Mouse (Mus musculus) lung, embryonic 14.5 days (tissue): ENCODE results near the gene Camta2. TPM values are rescaled to one million over a fixed set of nuclear protein-coding genes. Genes with fewer than 3 reads are reported as not detected.

Source experiments
- ATAC-seq: fragments of 200-750 bp; cut with Nextera tagmentation; 2 replicates; pipeline ENCODE4 v1.8.0; 2017; ENCODE audit warnings: mild to moderate bottlenecking, moderate TSS enrichment, moderate library complexity; ENCODE audit not compliant: insufficient read depth
- DNase-seq: peaks from one replicate; pipeline ENCODE4 v3.0.0-alpha.2; 2015
- H3K27ac ChIP-seq: fragments of 300-500 bp; sonication (generic); 2 replicates; pipeline ENCODE4 v1.5.1; 2014; ENCODE audit warnings: low read depth, mild to moderate bottlenecking, moderate library complexity
- H3K27me3 ChIP-seq: fragments of 300-500 bp; sonication (generic); 2 replicates; pipeline ENCODE4 v1.6.1; 2014; ENCODE audit warnings: low read length, control low read depth; ENCODE audit not compliant: insufficient read depth
- H3K36me3 ChIP-seq: fragments of 300-500 bp; sonication (generic); 2 replicates; pipeline ENCODE4 v1.6.1; 2014; ENCODE audit warnings: control low read depth; ENCODE audit not compliant: insufficient read depth
- H3K4me1 ChIP-seq: fragments of 300-500 bp; sonication (generic); 2 replicates; pipeline ENCODE4 v1.6.1; 2014; ENCODE audit warnings: antibody characterized with exemption, control low read depth; ENCODE audit not compliant: insufficient read depth
- H3K4me2 ChIP-seq: fragments of 300-500 bp; sonication (generic); 2 replicates; pipeline ENCODE4 v1.6.1; 2014; ENCODE audit warnings: mild to moderate bottlenecking
- H3K4me3 ChIP-seq: fragments of 300-500 bp; sonication (generic); 2 replicates; pipeline ENCODE4 v1.5.1; 2014; ENCODE audit warnings: low read depth, low read length
- H3K9ac ChIP-seq: fragments of 300-500 bp; sonication (generic); 2 replicates; pipeline ENCODE4 v1.6.1; 2014
- H3K9me3 ChIP-seq: fragments of 300-500 bp; sonication (generic); 2 replicates; pipeline ENCODE4 v1.6.1; 2016; ENCODE audit warnings: low read depth, low read length, control low read depth
- CTCF ChIP-seq: IDR thresholded peaks from 2 replicates; pipeline ENCODE4 v1.5.1; 2016; ENCODE audit warnings: antibody characterized with exemption, low read depth
- WGBS: fragments of 180-500 bp; shearing (Covaris S2); extraction: QIAGEN DNeasy Blood & Tissue Kit; methylation state at CpG from one replicate; pipeline ENCODE4 v1.1.7; 2014; 5-methylcytosine and 5-hydroxymethylcytosine counted together
- polyA plus RNA-seq: library from polyadenylated mRNA; unstranded; fragments of >200 nt; fragmentation: Nextera tagmentation; extraction: Ambion mirVana; gene quantifications from 2 replicates; pipeline ENCODE4 v1.2.1, GENCODE M21; 2014

The Camta2 gene
- polyA plus RNA-seq, 1 experiment from 2014 or later, result 16.2 TPM

- no peak overlapping the region for H3K9ac ChIP-seq
- DNase-seq (no peak), ATAC-seq (no peak)
- no peak overlapping the region for H3K4me2 ChIP-seq
- peaks cover 83% of the 10 kb centered on the region for H3K36me3 ChIP-seq
- no peaks in the 10 kb centered on the region for H3K27me3 ChIP-seq
- H3K27ac ChIP-seq, result no peak overlapping the region
- WGBS, result 89% methylated on average over 8 of the region's 8 CpGs
- H3K4me3 ChIP-seq, result no peak overlapping the region
- no peak for TF ChIP-seq CTCF
- no peaks in the 10 kb centered on the region for H3K9me3 ChIP-seq
- no peaks in the 10 kb centered on the region for H3K4me1 ChIP-seq
These were observed 8.0 kb downstream of the Camta2 start for GRCm38 (mm10) chr11:70679894-70680293.

GRCm38 (mm10) chr11:70679361-70679760 lies 8.5 kb downstream of the Camta2 start:
- Histone ChIP-seq H3K27ac (no peak overlapping the region), H3K9ac (no peak overlapping the region), H3K27me3 (no peaks in the 10 kb centered on the region), H3K4me3 (no peak overlapping the region), H3K4me1 (no peaks in the 10 kb centered on the region), H3K4me2 (no peak overlapping the region), H3K9me3 (no peaks in the 10 kb centered on the region), H3K36me3 (peaks cover 81% of the 10 kb centered on the region)
- TF ChIP-seq CTCF, result no peak
- WGBS, result 91% methylated on average over 8 of the region's 8 CpGs
- no peak for ATAC-seq
- no peak for DNase-seq

- no peaks in the 10 kb centered on the region for H3K9me3 ChIP-seq
- H3K9ac ChIP-seq, result no peak overlapping the region
- TF ChIP-seq CTCF, result no peak
- H3K27ac ChIP-seq, result no peak overlapping the region
- no peaks in the 10 kb centered on the region for H3K4me1 ChIP-seq
- H3K27me3 ChIP-seq, result no peaks in the 10 kb centered on the region
- no peak for ATAC-seq
- H3K4me3 ChIP-seq, result no peak overlapping the region
- 70% methylated on average over 2 of the region's 2 CpGs for WGBS
- H3K4me2 ChIP-seq, result no peak overlapping the region
- peaks cover 80% of the 10 kb centered on the region for H3K36me3 ChIP-seq
- DNase-seq, result no peak
These were observed 9.3 kb downstream of the Camta2 start for GRCm38 (mm10) chr11:70678576-70678975.

- Histone ChIP-seq H3K27ac (no peak overlapping the region), H3K9me3 (no peaks in the 10 kb centered on the region), H3K27me3 (no peaks in the 10 kb centered on the region), H3K4me3 (no peak overlapping the region), H3K9ac (no peak overlapping the region), H3K4me2 (no peak overlapping the region), H3K4me1 (no peaks in the 10 kb centered on the region), H3K36me3 (peaks cover 77% of the 10 kb centered on the region)
- DNase-seq (no peak), ATAC-seq (no peak)
- no peak for TF ChIP-seq CTCF
- WGBS, result 61% methylated on average over 9 of the region's 9 CpGs
These were observed 9.8 kb downstream of the Camta2 start for GRCm38 (mm10) chr11:70678092-70678491.

GRCm38 (mm10) chr11:70674501-70674900 lies 13.4 kb downstream of the Camta2 start:
- WGBS, result 65% methylated on average over 11 of the region's 11 CpGs

GRCm38 (mm10) chr11:70674014-70674413 lies 13.9 kb downstream of the Camta2 start:
- Histone ChIP-seq H3K4me3 (no peak overlapping the region), H3K27me3 (no peaks in the 10 kb centered on the region), H3K9me3 (no peaks in the 10 kb centered on the region), H3K4me1 (0 out of 2 replicates have a peak, but pooled peaks cover 3% of the 10 kb centered on the region), H3K36me3 (peaks cover 53% of the 10 kb centered on the region), H3K4me2 (no peak overlapping the region), H3K27ac (no peak overlapping the region), H3K9ac (no peak overlapping the region)
- WGBS, result 81% methylated on average over 6 of the region's 6 CpGs
- DNase-seq, result no peak
- no peak for ATAC-seq
- no peak for TF ChIP-seq CTCF

More at GRCm38 (mm10) chr11:70674501-70674900, 13.4 kb downstream of the Camta2 start:
- DNase-seq (no peak), ATAC-seq (no peak)
- no peak overlapping the region for H3K27ac ChIP-seq
- H3K9ac ChIP-seq, result no peak overlapping the region
- H3K4me1 ChIP-seq, result 0 out of 2 replicates have a peak, but pooled peaks cover 3% of the 10 kb centered on the region
- no peak for TF ChIP-seq CTCF
- peaks cover 58% of the 10 kb centered on the region for H3K36me3 ChIP-seq
- no peaks in the 10 kb centered on the region for H3K9me3 ChIP-seq
- no peaks in the 10 kb centered on the region for H3K27me3 ChIP-seq
- H3K4me3 ChIP-seq, result no peak overlapping the region
- H3K4me2 ChIP-seq, result no peak overlapping the region

GRCm38 (mm10) chr11:70671333-70672047 lies 16.4 kb downstream of the Camta2 start:
- H3K27ac ChIP-seq, result no peak overlapping the region
- H3K9me3 ChIP-seq, result no peaks in the 10 kb centered on the region
- ATAC-seq, result no peak
- H3K27me3 ChIP-seq, result no peaks in the 10 kb centered on the region
- no peak overlapping the region for H3K9ac ChIP-seq
- WGBS, result 83% methylated on average over 16 of the region's 16 CpGs
- 0 out of 2 replicates have a peak, but pooled peaks cover 7% of the 10 kb centered on the region for H3K4me1 ChIP-seq
- no peak for TF ChIP-seq CTCF
- no peak overlapping the region for H3K4me3 ChIP-seq
- peak overlapping the region; percentile 83; the same call in 1 of the 2 replicates for H3K4me2 ChIP-seq
- peaks cover 46% of the 10 kb centered on the region for H3K36me3 ChIP-seq
- no peak for DNase-seq
